Mouse (Mus musculus) erythroblast, embryonic 14.5 days (primary cell): ENCODE results near the gene Bnipl. TPM values are rescaled to one million over a fixed set of nuclear protein-coding genes. Genes with fewer than 3 reads are reported as not detected.

Experiments
- H3K27me3 ChIP-seq: 2 replicates; pipeline ENCODE4 v1.6.1; 2012; ENCODE audit warnings: inconsistent platforms; ENCODE audit not compliant: control insufficient read depth
- H3K36me3 ChIP-seq: 2 replicates; pipeline ENCODE4 v1.6.1; 2012; ENCODE audit warnings: mild to moderate bottlenecking, inconsistent platforms; ENCODE audit not compliant: control insufficient read depth
- H3K4me1 ChIP-seq: 2 replicates; pipeline ENCODE4 v1.6.1; 2012; ENCODE audit warnings: inconsistent platforms; ENCODE audit not compliant: control insufficient read depth
- H3K4me3 ChIP-seq: replicated peaks from 2 replicates; pipeline ENCODE3; 2012; ENCODE audit warnings: moderate library complexity, mild to moderate bottlenecking, inconsistent platforms
- H3K9me3 ChIP-seq: 2 replicates; pipeline ENCODE4 v1.6.1; 2012; ENCODE audit warnings: low read length, inconsistent platforms, mixed read lengths; ENCODE audit not compliant: control insufficient read depth
- GATA1 ChIP-seq: IDR thresholded peaks from 2 replicates; pipeline ENCODE4 v1.6.1; 2012; ENCODE audit warnings: low read length, inconsistent platforms, mixed read lengths
- TAL1 ChIP-seq: IDR thresholded peaks from 3 replicates; pipeline ENCODE4 v1.6.1; 2012; ENCODE audit warnings: low read length, inconsistent platforms, mixed read lengths
- polyA plus RNA-seq: library from polyadenylated mRNA; stranded (reverse); fragments of >175 nt; gene quantifications from 2 replicates; pipeline ENCODE4 v1.2.3, GENCODE M21; 2012

Gene Bnipl
- polyA plus RNA-seq, 1 experiment: not detected

DNA sequence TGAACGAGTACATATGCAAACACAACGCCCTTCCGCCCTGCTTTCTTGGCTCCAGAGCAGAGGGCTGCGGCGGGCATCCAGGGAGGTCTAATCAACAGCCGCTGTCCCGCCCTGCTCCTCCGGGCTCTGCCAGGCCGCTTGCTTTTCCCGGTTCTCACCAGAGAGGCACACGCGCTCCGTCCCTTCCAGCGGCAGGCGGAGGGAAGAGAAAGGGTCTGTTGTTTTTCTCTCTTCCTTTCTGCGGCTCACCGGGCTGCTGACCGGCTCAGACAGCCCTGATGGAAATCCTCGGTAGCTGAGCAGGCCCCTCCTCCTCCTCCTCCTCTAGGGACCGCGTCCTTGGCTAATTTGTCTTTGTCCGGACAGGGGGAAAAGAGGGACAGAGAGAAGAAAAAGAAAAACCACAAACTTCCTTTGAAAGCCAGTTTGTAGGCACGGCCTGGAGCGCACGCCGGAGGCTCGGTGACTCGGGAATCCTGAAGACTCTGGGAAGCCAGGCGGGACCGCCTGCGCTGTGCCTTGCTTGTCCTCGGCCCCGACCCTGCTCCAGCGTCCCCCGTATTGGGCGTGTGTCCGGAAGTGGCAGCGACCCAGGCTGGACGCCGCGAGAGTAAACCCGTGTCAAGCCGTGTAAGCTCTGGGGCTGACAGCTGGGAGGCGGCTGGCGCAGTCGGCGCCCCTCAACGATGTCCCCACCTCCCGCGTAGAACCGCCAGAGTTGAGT lies 32.0 kb upstream of the Bnipl start:
- H3K27me3 ChIP-seq: no peaks in the 10 kb centered on the region
- no peaks in the 10 kb centered on the region for H3K9me3 ChIP-seq
- H3K4me3 ChIP-seq: peak overlapping the region; percentile 93
- H3K36me3 ChIP-seq: peaks cover 31% of the 10 kb centered on the region
- peaks cover 72% of the 10 kb centered on the region for H3K4me1 ChIP-seq
- TF ChIP-seq TAL1: no peak
- TF ChIP-seq GATA1: no peak

- Histone ChIP-seq H3K27me3 (no peaks in the 10 kb centered on the region), H3K9me3 (no peaks in the 10 kb centered on the region), H3K4me3 (peak overlapping the region; percentile 93), H3K4me1 (peaks cover 74% of the 10 kb centered on the region), H3K36me3 (peaks cover 25% of the 10 kb centered on the region)
- 0 out of 2 replicates have a peak, but pooled peaks have one; percentile 34 for TF ChIP-seq GATA1
- TF ChIP-seq TAL1: no peak
Measured at GRCm38 (mm10) chr3:95282381-95282864, 31.4 kb upstream of the Bnipl start.

DNA sequence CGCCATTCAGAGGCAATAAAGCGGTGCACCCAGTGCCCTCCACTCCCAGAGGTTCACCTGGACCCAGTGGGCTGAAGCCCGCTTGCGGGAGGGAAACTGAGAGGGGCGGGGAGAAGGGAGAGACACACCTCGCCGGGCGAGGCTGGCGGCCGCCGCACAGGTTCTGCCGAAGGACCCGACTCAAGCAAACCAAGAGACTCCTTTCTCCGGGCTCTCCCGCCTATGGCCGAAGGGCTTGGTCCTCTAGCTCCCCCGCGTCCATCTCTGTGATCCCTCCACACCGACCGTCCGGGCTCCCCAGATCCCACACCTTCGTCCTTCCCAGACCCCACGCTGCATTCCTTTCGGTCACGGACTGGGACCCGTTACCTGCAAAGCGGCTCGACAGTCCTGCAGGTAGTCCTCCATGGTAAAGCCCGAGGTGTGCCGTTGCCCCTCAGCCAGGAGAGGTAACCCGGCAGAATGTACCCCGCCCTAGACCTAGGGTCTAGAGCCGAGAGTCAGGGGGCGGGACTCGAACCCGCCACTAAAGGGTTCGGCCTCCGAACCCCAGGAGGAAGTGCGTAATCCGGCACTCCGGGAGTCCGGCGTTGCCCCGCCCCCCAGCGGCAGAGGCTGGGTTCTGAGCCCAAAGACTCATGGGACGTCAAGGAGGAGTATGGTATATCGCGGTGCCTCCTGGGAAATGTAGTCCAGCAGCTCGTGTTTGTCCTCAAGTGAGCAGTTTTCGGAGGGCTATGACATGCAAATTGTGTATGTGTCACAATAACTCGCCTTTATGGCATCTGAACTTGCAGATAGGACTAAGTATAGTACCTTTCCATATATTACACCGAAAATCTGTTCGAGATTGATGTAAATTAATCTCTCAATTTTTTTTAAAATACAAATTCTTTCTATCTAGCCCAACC lies 30.5 kb upstream of the Bnipl start, which contains the start of the genes Mindy1 and Prune1:
Gene Mindy1, plus strand, starts transcription at position 130 of the 911 bp plus-strand sequence.
Gene Prune1, minus strand, starts transcription at position 861 of the 911 bp plus-strand sequence.
- Histone ChIP-seq H3K36me3 (peaks cover 17% of the 10 kb centered on the region), H3K4me1 (peaks cover 81% of the 10 kb centered on the region), H3K4me3 (peak within 1 kb of the TSS; percentile 93), H3K9me3 (no peaks in the 10 kb centered on the region), H3K27me3 (no peaks in the 10 kb centered on the region)
- TF ChIP-seq TAL1: no peak
- TF ChIP-seq GATA1: no peak

- H3K4me3 ChIP-seq: peak overlapping the region; percentile 93
- no peak for TF ChIP-seq TAL1
- TF ChIP-seq GATA1: no peak
- peaks cover 14% of the 10 kb centered on the region for H3K36me3 ChIP-seq
- no peaks in the 10 kb centered on the region for H3K27me3 ChIP-seq
- no peaks in the 10 kb centered on the region for H3K9me3 ChIP-seq
- peaks cover 78% of the 10 kb centered on the region for H3K4me1 ChIP-seq
Measured at GRCm38 (mm10) chr3:95280747-95281146, 29.8 kb upstream of the Bnipl start.

DNA sequence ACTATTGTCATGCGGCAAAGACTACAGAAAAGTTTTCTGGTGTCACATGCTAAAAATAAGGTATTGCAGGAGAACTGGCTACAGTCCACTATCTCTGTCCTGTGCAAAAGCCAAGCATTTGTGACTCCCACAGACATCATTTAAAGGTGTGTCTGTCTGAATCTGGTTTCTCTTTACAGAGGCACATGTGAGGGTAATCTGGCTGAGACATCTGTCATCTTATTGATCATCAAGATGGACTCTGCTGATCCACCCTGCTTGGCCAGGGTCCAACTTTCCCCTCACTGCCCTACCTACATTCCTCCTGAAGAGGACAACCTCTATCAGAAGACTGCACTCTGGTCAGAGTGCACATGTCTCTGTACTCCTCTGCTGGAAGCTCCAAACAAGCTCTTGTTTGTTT lies 26.2 kb upstream of the Bnipl start:
- H3K36me3 ChIP-seq: peaks cover 15% of the 10 kb centered on the region
- TF ChIP-seq GATA1 (no peak), TAL1 (no peak)

GRCm38 (mm10) chr3:95276428-95276934 lies 25.5 kb upstream of the Bnipl start:
- H3K4me3 ChIP-seq: no peak overlapping the region
- H3K4me1 ChIP-seq: peaks cover 58% of the 10 kb centered on the region
- no peak for TF ChIP-seq TAL1
- no peak for TF ChIP-seq GATA1

More for the DNA sequence above, 26.2 kb upstream of the Bnipl start:
- Histone ChIP-seq H3K4me1 (peaks cover 63% of the 10 kb centered on the region), H3K27me3 (no peaks in the 10 kb centered on the region), H3K9me3 (no peaks in the 10 kb centered on the region), H3K4me3 (no peak overlapping the region)

DNA sequence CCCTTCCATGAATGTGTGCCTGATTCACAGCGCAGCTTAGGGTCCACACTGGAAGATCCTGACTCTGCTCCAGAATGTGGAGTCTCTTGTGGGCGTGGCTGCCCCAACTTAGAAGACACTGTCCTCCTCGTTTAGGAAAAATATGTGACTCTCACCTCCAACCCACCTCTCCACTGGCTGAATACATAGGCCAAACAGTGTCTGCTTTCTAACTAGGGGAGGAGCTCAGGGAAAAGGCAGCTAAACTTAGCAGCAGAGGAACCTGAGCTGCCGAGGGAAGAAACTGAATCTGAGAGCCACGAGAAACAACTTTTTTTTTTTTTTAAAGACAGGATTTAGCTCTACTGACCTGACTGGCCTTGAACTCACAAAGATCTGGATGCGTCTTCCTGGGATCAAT lies 24.2 kb upstream of the Bnipl start:
- Histone ChIP-seq H3K9me3 (no peaks in the 10 kb centered on the region), H3K27me3 (no peaks in the 10 kb centered on the region), H3K4me3 (no peak overlapping the region), H3K4me1 (peaks cover 47% of the 10 kb centered on the region), H3K36me3 (peaks cover 15% of the 10 kb centered on the region)
- no peak for TF ChIP-seq TAL1
- no peak for TF ChIP-seq GATA1

More at GRCm38 (mm10) chr3:95276428-95276934, 25.5 kb upstream of the Bnipl start:
- peaks cover 15% of the 10 kb centered on the region for H3K36me3 ChIP-seq
- H3K9me3 ChIP-seq: no peaks in the 10 kb centered on the region
- no peaks in the 10 kb centered on the region for H3K27me3 ChIP-seq

GRCm38 (mm10) chr3:95274453-95274852 lies 23.5 kb upstream of the Bnipl start:
- H3K4me1 ChIP-seq: peaks cover 42% of the 10 kb centered on the region

More at GRCm38 (mm10) chr3:95274453-95274852, 23.5 kb upstream of the Bnipl start:
- H3K4me3 ChIP-seq: no peak overlapping the region
- H3K27me3 ChIP-seq: no peaks in the 10 kb centered on the region
- H3K9me3 ChIP-seq: no peaks in the 10 kb centered on the region
- peaks cover 20% of the 10 kb centered on the region for H3K36me3 ChIP-seq
- no peak for TF ChIP-seq TAL1
- no peak for TF ChIP-seq GATA1
